27 mouse cellular contexts compared by ENCODE assay signal in the genomic region with DNA sequence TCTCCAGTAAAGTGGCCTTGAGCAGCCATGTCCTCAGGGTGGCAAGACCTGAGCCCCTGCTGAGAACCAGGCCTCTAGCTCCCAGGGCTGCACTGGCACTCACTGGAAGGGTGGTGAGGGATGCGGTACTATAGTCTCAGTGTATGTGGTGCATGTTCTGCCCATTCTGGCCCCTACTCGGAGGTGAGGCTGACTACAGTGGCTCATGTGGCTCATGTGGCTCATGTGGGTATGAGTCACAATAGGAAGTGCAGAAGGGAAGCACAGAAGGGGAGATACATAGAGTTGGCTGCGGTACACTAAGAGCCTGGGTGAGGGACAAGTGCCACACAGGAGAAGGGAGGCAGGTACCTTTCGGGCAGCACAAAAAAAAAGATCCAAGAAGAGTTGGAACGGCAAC. TPM values are rescaled to one million over a fixed set of nuclear protein-coding genes. Genes with fewer than 3 reads are reported as not detected.
A peak's percentile ranks its signal among the peaks of the same experiment; 100 is the strongest.
DNase-seq lines count a peak whose midpoint lies in the region; ATAC-seq and TF ChIP-seq lines count a peak whose summit lies in the region.
"Had no signal": no experiment of that assay in that cellular context is flagged by ENCODE, and none has a peak within 500 bp of the region (broad histone marks: within the 10 kb centered on the region; RNA-seq: fewer than 3 reads in every experiment).

No protein-coding gene starts in this region.

- peak overlapping the region; percentile 15; the same call in 1 of the 2 replicates for H3K27ac ChIP-seq in intestine, postnatal 0 days (ENCODE audit: low read depth, low read length)
- no peak overlapping the region for H3K27ac ChIP-seq in intestine, embryonic 16.5 days (ENCODE audit: low read length)
- H3K27ac ChIP-seq in macrophage, result peak overlapping the region; percentile 97
- H3K27ac ChIP-seq in forebrain, embryonic 15.5 days (replicated peaks), result no peak overlapping the region
- H3K27ac ChIP-seq: embryonic facial prominence, embryonic 10.5 days; heart, embryonic 15.5 days; hindbrain, embryonic 14.5 days; midbrain, embryonic 12.5 days; stomach, embryonic 15.5 days had no signal

- intact Hi-C loops in left cerebral cortex, postnatal 10 days (cut with DNase I), result no loop called here

- peaks cover 98% of the 10 kb centered on the region for H3K36me3 ChIP-seq in intestine, postnatal 0 days (ENCODE audit: control insufficient read depth, insufficient read depth)
- peaks cover 52% of the 10 kb centered on the region for H3K36me3 ChIP-seq in intestine, embryonic 16.5 days (ENCODE audit: control insufficient read depth, insufficient read depth, low read length)
- H3K36me3 ChIP-seq in macrophage (ENCODE audit: inconsistent target), result peaks cover 66% of the 10 kb centered on the region
- H3K36me3 ChIP-seq in forebrain, embryonic 15.5 days, result peaks cover 90% of the 10 kb centered on the region

- WGBS in intestine, postnatal 0 days, result 85% methylated on average over 5 of the region's 5 CpGs
- 94% methylated on average over 5 of the region's 5 CpGs for WGBS in intestine, embryonic 16.5 days
- 49% methylated on average over 4 of the region's 5 CpGs for WGBS in macrophage (ENCODE audit: missing documents)
- 93% methylated on average over 5 of the region's 5 CpGs for WGBS in forebrain, embryonic 15.5 days

- DNase-seq in cerebellum, adult 18-20 months, result peak; percentile 35 to 43
- DNase-seq in cerebellum, postnatal 36 days, result no peak
- peak; percentile 87 for DNase-seq in 416B (ENCODE audit: low read depth)
- no peak for DNase-seq in left cerebral cortex, postnatal 10 days (ENCODE audit: extremely low spot score in 1 of 2, low spot score in 2 of 2)
- DNase-seq: adrenal gland, adult 8-10 months; forebrain, postnatal 0 days; gastrocnemius, postnatal 25 days; heart, adult 18-20 months; heart, postnatal 4 days; kidney, adult 9 months; kidney, postnatal 14 days; layer of hippocampus, postnatal 36 days; thymus, adult 18-20 months; thymus, postnatal 36 days had no signal

- no peak overlapping the region for H3K4me3 ChIP-seq in intestine, postnatal 0 days (ENCODE audit: low read depth, low read length)
- H3K4me3 ChIP-seq in intestine, embryonic 16.5 days (ENCODE audit: low read length), result no peak overlapping the region
- peak overlapping the region; percentile 2; the same call in 1 of the 2 replicates for H3K4me3 ChIP-seq in macrophage (ENCODE audit: inconsistent target)
- no peak overlapping the region for H3K4me3 ChIP-seq in forebrain, embryonic 15.5 days
- H3K4me3 ChIP-seq: embryonic facial prominence, embryonic 10.5 days; heart, embryonic 15.5 days; midbrain, embryonic 12.5 days; stomach, embryonic 15.5 days had no signal

- no peaks in the 10 kb centered on the region for H3K9me3 ChIP-seq in intestine, postnatal 0 days (ENCODE audit: control insufficient read depth)
- no peaks in the 10 kb centered on the region for H3K9me3 ChIP-seq in intestine, embryonic 16.5 days (ENCODE audit: control insufficient read depth, low read length)
- no peaks in the 10 kb centered on the region for H3K9me3 ChIP-seq in forebrain, embryonic 15.5 days
- H3K9me3 ChIP-seq: embryonic facial prominence, embryonic 10.5 days; heart, embryonic 15.5 days; midbrain, embryonic 12.5 days; stomach, embryonic 15.5 days had no signal

- H3K4me2 ChIP-seq in intestine, postnatal 0 days (replicated peaks; ENCODE audit: low read depth), result no peak overlapping the region
- no peak overlapping the region for H3K4me2 ChIP-seq in intestine, embryonic 16.5 days (ENCODE audit: low read depth, low read length)
- no peak overlapping the region for H3K4me2 ChIP-seq in forebrain, embryonic 15.5 days (replicated peaks)
- H3K4me2 ChIP-seq: heart, embryonic 15.5 days; hindbrain, embryonic 14.5 days; midbrain, embryonic 12.5 days; stomach, embryonic 15.5 days had no signal

- no peaks in the 10 kb centered on the region for H3K4me1 ChIP-seq in intestine, postnatal 0 days (replicated peaks; ENCODE audit: control insufficient read depth, insufficient read depth, low read length)
- H3K4me1 ChIP-seq in intestine, embryonic 16.5 days (ENCODE audit: control insufficient read depth, insufficient read depth, low read length), result no peaks in the 10 kb centered on the region
- H3K4me1 ChIP-seq in forebrain, embryonic 15.5 days, result no peaks in the 10 kb centered on the region
- H3K4me1 ChIP-seq: midbrain, embryonic 12.5 days had no signal

- no peak overlapping the region for H3K9ac ChIP-seq in intestine, postnatal 0 days (ENCODE audit: low read depth, low read length)
- no peak overlapping the region for H3K9ac ChIP-seq in intestine, embryonic 16.5 days (ENCODE audit: low read depth, low read length)
- no peak overlapping the region for H3K9ac ChIP-seq in forebrain, embryonic 15.5 days (replicated peaks)
- H3K9ac ChIP-seq: forebrain, postnatal 0 days; heart, embryonic 15.5 days; hindbrain, embryonic 14.5 days; midbrain, embryonic 12.5 days; stomach, embryonic 15.5 days had no signal

- no peak for ATAC-seq in intestine, postnatal 0 days
- ATAC-seq in intestine, embryonic 16.5 days, result no peak
- no peak for ATAC-seq in forebrain, embryonic 15.5 days (replicated peaks)
- ATAC-seq: forebrain, postnatal 0 days had no signal

- H3K79me2 ChIP-seq in macrophage (ENCODE audit: inconsistent target), result peaks cover 19% of the 10 kb centered on the region; the same call in 1 of the 2 replicates

- H3K27me3 ChIP-seq in intestine, postnatal 0 days (replicated peaks; ENCODE audit: control insufficient read depth, insufficient read depth, low read length), result no peaks in the 10 kb centered on the region
- H3K27me3 ChIP-seq in intestine, embryonic 16.5 days (replicated peaks; ENCODE audit: control insufficient read depth, insufficient read depth, low read length), result no peaks in the 10 kb centered on the region
- H3K27me3 ChIP-seq in forebrain, embryonic 15.5 days, result no peaks in the 10 kb centered on the region
- H3K27me3 ChIP-seq: heart, embryonic 15.5 days; midbrain, embryonic 12.5 days; stomach, embryonic 15.5 days had no signal

- TF ChIP-seq CTCF in intestine, postnatal 0 days (IDR thresholded peaks at IDR 0.05; ENCODE audit: low read depth), result no peak

RNA-seq across cellular contexts. Expression of a gene that starts 26.0 kb away (rescaled TPM):
- 0.25 and 0.37 TPM in 2 replicates for polyA plus RNA-seq in intestine, postnatal 0 days (2015; fragmentation: Nextera tagmentation; extraction: Ambion mirVana)
- polyA plus RNA-seq in intestine, embryonic 16.5 days (2015; fragmentation: Nextera tagmentation; extraction: Ambion mirVana), result 0.29 and 0.39 TPM in 2 replicates
- not detected for total RNA-seq in macrophage (2018; cell fraction: chromatin; rRNA removed)
- total RNA-seq in macrophage (2018; cell fraction: cytosol; rRNA removed), result under 1 TPM in 3 of 26 experiments, not detected in 23; 0.03 to 0.11 (median 0.06) TPM
- not detected for total RNA-seq in macrophage (2018; cell fraction: nucleus; rRNA removed)
- 0.22 TPM in 1 of 3 replicates, not detected in the others for polyA plus RNA-seq in macrophage (2018)
- under 1 TPM; 0.53 to 0.69 TPM for total RNA-seq in left cerebral cortex, postnatal 10 days (2021)
- 0.57 and 0.80 TPM in 2 replicates for polyA plus RNA-seq in forebrain, embryonic 15.5 days (2015; fragmentation: Nextera tagmentation; extraction: Ambion mirVana)
- total RNA-seq: forebrain, postnatal 0 days; liver, adult 2 months; neutrophil, adult 5-6 weeks had no signal

RNA-seq across cellular contexts. Expression of a gene that starts 43.5 kb away (rescaled TPM):
- 1.0 and 2.0 TPM in 2 replicates for polyA plus RNA-seq in intestine, postnatal 0 days (2015; fragmentation: Nextera tagmentation; extraction: Ambion mirVana)
- polyA plus RNA-seq in intestine, embryonic 16.5 days (2015; fragmentation: Nextera tagmentation; extraction: Ambion mirVana), result 0.56 and 0.97 TPM in 2 replicates
- not detected for total RNA-seq in macrophage (2018; cell fraction: chromatin; rRNA removed)
- total RNA-seq in macrophage (2018; cell fraction: cytosol; rRNA removed), result not detected
- total RNA-seq in macrophage (2018; cell fraction: nucleus; rRNA removed), result not detected
- polyA plus RNA-seq in macrophage (2018), result not detected in 3 replicates
- 1 to 10 TPM in 1 of 2 experiments, not detected in 1; 1.6 TPM for total RNA-seq in left cerebral cortex, postnatal 10 days (2021)
- polyA plus RNA-seq in forebrain, embryonic 15.5 days (2015; fragmentation: Nextera tagmentation; extraction: Ambion mirVana), result 2.6 and 3.5 TPM in 2 replicates
- total RNA-seq: gastrocnemius, postnatal 25 days; layer of hippocampus, adult 18-20 months; layer of hippocampus, postnatal 36 days; left cerebral cortex, postnatal 36 days; liver, adult 2 months; neutrophil, adult 5-6 weeks had no signal
- polyA plus RNA-seq: liver, adult 2 months had no signal

RNA-seq across cellular contexts. Expression of a gene that starts 54.9 kb away (rescaled TPM):
- 293 and 319 TPM in 2 replicates for polyA plus RNA-seq in intestine, postnatal 0 days (2015; fragmentation: Nextera tagmentation; extraction: Ambion mirVana)
- polyA plus RNA-seq in intestine, embryonic 16.5 days (2015; fragmentation: Nextera tagmentation; extraction: Ambion mirVana), result 402 and 447 TPM in 2 replicates
- 100 to 1,000 TPM in 2 of 26 experiments, 10 to 100 TPM in 24; 30.6 to 199 (median 65.0) TPM for total RNA-seq in macrophage (2018; cell fraction: chromatin; rRNA removed)
- 100 to 1,000 TPM; 111 to 157 (median 131) TPM for total RNA-seq in macrophage (2018; cell fraction: cytosol; rRNA removed)
- 100 to 1,000 TPM in 1 of 26 experiments, 10 to 100 TPM in 25; 56.6 to 111 (median 76.5) TPM for total RNA-seq in macrophage (2018; cell fraction: nucleus; rRNA removed)
- 117 to 186 TPM (median 183 TPM) in 3 replicates for polyA plus RNA-seq in macrophage (2018)
- 100 to 1,000 TPM; 151 to 160 TPM for total RNA-seq in left cerebral cortex, postnatal 10 days (2021)
- 134 TPM in 2 replicates for polyA plus RNA-seq in forebrain, embryonic 15.5 days (2015; fragmentation: Nextera tagmentation; extraction: Ambion mirVana)

Comparison
In these comparisons a context has a peak if more than half of its experiments do, and no peak if none do; other contexts are left out.
1. DNase-seq: peak in cerebellum, adult 18-20 months (2 of 2) and 416B (single experiment); none in cerebellum, postnatal 36 days (0 of 2) and left cerebral cortex, postnatal 10 days (0 of 2).
2. H3K27ac ChIP-seq: peak in intestine, postnatal 0 days (single experiment) and macrophage (single experiment); none in intestine, embryonic 16.5 days (single experiment) and forebrain, embryonic 15.5 days (single experiment).